Mouse (Mus musculus): ENCODE measurements around the gene Gm21954.

DNA sequence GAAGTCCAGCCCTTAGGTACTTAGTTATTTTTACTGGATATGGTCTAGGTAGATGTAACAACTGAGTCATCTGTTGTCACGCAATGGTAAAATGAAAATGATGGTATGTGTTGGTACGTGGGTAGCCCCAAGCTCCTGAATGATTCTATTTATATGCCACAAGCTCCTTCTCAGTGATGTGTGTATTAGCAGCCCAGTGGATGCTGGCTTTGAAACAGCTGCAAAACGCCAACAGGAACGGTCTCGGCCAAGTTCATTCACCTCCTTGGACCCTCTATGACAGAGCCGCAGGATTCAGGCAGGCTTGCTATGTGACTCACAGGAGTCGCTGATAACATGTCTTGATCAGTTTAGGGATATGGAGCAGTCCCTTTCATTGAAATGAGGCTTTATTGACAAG is 38.2 kb upstream of the Gm21954 start:
- TF ChIP-seq POLR2A (IDR thresholded peaks at IDR 0.05; ENCODE audit: low read depth, low read length) (no peak), CHD1 (IDR thresholded peaks at IDR 0.05; ENCODE audit: low read depth, low read length) (no peak), BHLHE40 (IDR thresholded peaks at IDR 0.05; ENCODE audit: low read depth, low read length) (no peak), CTCF (conservative IDR thresholded peaks at IDR 0.05 in 1 of 2, IDR thresholded peaks at IDR 0.05 in 1 of 2; ENCODE audit: low read depth in 2 of 2, low read length in 2 of 2) (no peak), MAFK (IDR thresholded peaks at IDR 0.05; ENCODE audit: insufficient replicate concordance, low read length) (no peak), MAZ (IDR thresholded peaks at IDR 0.05; ENCODE audit: low read depth, low read length) (no peak), TCF12 (IDR thresholded peaks at IDR 0.05; ENCODE audit: low read depth, low read length) (no peak), CHD2 (IDR thresholded peaks at IDR 0.05; ENCODE audit: low read length) (no peak), MEF2A (IDR thresholded peaks at IDR 0.05; ENCODE audit: borderline replicate concordance, low read depth, low read length) (no peak), KAT2A (IDR thresholded peaks at IDR 0.05; ENCODE audit: insufficient replicate concordance, low read length) (no peak), RCOR1 (conservative IDR thresholded peaks at IDR 0.05; ENCODE audit: low read depth, low read length) (no peak), EP300 (IDR thresholded peaks at IDR 0.05; ENCODE audit: low read length) (no peak), USF2 (conservative IDR thresholded peaks at IDR 0.05; ENCODE audit: low read depth, low read length) (no peak)
